Mouse (Mus musculus): Measurements from ENCODE around the gene Schip1.

The Schip1 gene

GRCm38 (mm10) chr3:68576948-68577347 is 512.3 kb downstream of the Schip1 start:
- in situ Hi-C loops (cut with MboI; ENCODE audit: low pct_unique_long_range_greater_than_20kb in 1 of 2, low sequenced_read_pairs in 2 of 2, unreplicated experiment in 1 of 2): no loop called here

DNA sequence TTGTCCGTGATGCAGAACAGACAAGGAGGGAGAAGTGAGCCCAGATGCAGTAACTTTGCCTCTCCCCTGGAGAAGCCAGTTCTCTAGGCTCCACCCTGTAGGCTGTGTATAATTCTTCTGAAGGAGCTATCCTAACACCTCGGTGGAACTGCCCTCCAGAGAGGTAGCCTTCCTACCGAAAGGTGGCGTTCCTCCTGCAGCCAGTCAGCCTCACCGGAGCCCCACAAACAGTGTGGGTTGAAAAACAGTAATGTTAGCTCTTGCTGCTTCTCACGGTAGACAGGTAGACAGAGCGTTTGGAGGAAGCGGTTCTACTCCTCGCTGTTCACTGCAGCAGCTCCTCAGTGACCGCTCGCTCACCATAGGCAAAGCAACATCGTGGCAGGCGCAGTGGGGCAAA is 517.0 kb downstream of the Schip1 start:
- in situ Hi-C loops (cut with MboI; ENCODE audit: low pct_unique_long_range_greater_than_20kb in 1 of 2, low sequenced_read_pairs in 2 of 2, unreplicated experiment in 1 of 2): no loop called here

DNA sequence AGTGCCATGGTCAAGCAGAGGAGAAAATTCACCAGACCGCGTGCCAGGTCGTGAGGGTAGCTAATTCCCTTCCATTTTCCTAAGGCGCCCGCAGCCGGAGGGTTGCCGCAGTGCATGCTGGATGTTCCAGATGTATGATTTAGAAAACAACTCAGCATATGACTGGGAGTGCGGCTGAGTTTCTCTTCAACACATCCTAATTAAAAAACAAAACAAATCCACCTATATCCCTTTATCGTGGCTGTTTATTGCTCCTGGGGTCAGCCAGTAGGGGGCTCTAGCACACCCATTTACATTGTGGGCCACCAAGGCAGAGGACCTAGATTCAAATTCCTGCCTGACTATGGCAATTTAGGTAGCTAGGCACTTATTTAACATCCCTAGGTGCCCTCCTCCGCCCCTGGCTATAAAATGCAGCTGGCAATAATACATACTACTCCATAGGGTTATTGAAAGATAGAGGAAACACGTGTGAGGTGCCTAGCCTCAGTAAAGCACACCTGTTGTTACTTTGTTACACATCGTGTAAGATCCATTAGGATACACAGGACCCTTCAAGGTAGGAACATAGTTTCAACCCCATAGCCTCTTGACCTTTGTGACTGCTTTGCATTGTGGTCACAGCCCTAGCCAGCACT is 517.6 kb downstream of the Schip1 start:
- in situ Hi-C loops (cut with MboI; ENCODE audit: low pct_unique_long_range_greater_than_20kb in 1 of 2, low sequenced_read_pairs in 2 of 2, unreplicated experiment in 1 of 2): no loop called here

- in situ Hi-C loops (cut with MboI; ENCODE audit: low pct_unique_long_range_greater_than_20kb in 1 of 2, low sequenced_read_pairs in 2 of 2, unreplicated experiment in 1 of 2): no loop called here
Observed at GRCm38 (mm10) chr3:68583031-68583693, 518.6 kb downstream of the Schip1 start.

- in situ Hi-C loops (cut with MboI; ENCODE audit: low pct_unique_long_range_greater_than_20kb in 1 of 2, low sequenced_read_pairs in 2 of 2, unreplicated experiment in 1 of 2): no loop called here
Observed at GRCm38 (mm10) chr3:68583771-68584511, 519.3 kb downstream of the Schip1 start.

DNA sequence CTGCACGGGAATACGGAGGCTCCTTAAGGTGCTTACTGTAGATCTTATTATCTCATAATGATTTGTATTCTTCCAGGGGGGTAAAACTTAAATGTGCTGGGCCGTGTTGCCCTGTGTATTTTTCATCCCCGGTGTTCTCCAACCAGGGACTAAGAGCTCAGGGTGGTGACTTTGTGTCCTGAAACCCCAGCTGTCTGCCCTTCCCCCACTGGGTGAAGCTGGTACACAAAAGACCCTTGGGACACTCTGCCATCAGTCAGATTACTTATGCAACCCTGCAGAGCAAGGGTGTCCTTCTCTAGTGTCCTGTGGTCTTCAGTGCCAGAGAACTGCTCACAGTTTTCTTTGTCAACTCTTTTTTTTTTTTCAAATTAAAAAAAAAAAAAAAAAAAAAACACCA is 520.6 kb downstream of the Schip1 start:
- in situ Hi-C loops (cut with MboI; ENCODE audit: low pct_unique_long_range_greater_than_20kb in 1 of 2, low sequenced_read_pairs in 2 of 2, unreplicated experiment in 1 of 2): no loop called here

GRCm38 (mm10) chr3:68586646-68587064 is 522.1 kb downstream of the Schip1 start:
- in situ Hi-C loops (cut with MboI; ENCODE audit: low pct_unique_long_range_greater_than_20kb in 1 of 2, low sequenced_read_pairs in 2 of 2, unreplicated experiment in 1 of 2): no loop called here

GRCm38 (mm10) chr3:68587567-68588245 is 523.1 kb downstream of the Schip1 start:
- in situ Hi-C loops (cut with MboI; ENCODE audit: low pct_unique_long_range_greater_than_20kb in 1 of 2, low sequenced_read_pairs in 2 of 2, unreplicated experiment in 1 of 2): no loop called here

DNA sequence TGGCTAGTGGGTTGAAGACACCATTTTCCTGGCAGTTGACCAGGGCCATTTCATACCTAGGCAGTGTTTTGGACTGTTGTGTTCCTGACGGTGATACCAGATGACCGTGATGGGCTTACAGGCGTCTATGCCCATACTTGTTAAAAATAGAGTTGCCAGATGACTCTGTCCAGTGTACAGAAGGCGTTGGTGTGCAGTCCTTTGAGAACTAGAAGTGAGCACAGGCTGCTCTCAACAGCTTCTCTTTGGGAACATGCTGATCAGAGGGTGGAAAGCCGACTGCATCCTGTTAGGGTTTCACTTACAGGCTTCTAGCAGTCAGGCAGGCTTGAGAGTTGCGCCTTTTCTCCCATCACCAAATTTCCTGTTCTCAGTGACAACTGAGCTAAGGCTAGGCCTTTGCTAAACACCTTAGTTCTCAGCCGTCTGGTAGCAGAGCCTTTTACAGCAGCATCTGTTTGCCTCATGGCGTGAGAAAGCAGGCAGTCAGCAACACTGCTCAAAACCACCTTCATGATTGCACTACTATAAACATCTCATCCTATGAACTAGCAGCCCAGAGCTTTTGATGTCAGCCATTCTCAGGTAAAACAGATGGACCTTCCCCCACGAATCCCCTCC is 524.7 kb downstream of the Schip1 start:
- in situ Hi-C loops (cut with MboI; ENCODE audit: low pct_unique_long_range_greater_than_20kb in 1 of 2, low sequenced_read_pairs in 2 of 2, unreplicated experiment in 1 of 2): no loop called here

DNA sequence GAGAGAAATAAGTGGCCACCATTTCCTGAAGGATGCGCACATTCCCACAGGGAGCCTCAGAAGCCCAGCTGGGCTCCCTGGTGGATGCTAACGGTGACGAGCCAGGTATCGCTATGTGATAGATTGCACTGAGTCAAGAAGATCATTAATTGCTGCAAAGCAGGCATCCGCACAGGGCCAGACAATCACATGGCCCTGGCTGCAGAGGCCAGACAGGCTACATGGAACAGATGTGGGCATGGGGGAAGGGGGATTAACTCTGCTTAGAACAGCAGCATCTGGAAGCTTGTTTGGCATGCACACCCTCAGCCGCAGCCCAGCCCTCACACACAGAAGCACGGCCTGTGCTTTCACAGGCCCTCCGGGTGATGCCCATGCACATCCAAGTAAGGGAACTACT is 525.8 kb downstream of the Schip1 start:
- in situ Hi-C loops (cut with MboI; ENCODE audit: low pct_unique_long_range_greater_than_20kb in 1 of 2, low sequenced_read_pairs in 2 of 2, unreplicated experiment in 1 of 2): no loop called here

DNA sequence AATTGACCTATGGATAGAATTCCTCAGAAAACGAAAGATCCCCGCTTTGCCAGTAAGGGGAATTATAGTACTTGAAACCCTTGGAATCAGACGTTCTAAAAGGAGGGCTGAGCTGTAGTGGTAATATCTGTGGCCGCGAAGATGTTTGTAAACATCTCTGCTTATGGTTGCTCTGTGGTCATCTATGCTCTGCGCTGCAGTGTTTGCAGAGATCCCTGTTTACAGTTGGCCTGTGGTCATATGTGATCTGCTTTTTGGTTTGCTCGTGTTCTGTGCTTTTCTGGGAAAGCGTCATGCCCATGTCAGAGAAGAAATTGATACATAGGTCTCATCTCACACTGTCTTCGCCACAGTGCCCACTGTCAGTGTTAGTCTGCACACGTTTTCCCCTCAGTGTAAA is 528.0 kb downstream of the Schip1 start:
- in situ Hi-C loops (cut with MboI; ENCODE audit: low pct_unique_long_range_greater_than_20kb in 1 of 2, low sequenced_read_pairs in 2 of 2, unreplicated experiment in 1 of 2): no loop called here

GRCm38 (mm10) chr3:68593073-68593867 is 528.7 kb downstream of the Schip1 start:
- in situ Hi-C loops (cut with MboI; ENCODE audit: low pct_unique_long_range_greater_than_20kb in 1 of 2, low sequenced_read_pairs in 2 of 2, unreplicated experiment in 1 of 2): no loop called here

DNA sequence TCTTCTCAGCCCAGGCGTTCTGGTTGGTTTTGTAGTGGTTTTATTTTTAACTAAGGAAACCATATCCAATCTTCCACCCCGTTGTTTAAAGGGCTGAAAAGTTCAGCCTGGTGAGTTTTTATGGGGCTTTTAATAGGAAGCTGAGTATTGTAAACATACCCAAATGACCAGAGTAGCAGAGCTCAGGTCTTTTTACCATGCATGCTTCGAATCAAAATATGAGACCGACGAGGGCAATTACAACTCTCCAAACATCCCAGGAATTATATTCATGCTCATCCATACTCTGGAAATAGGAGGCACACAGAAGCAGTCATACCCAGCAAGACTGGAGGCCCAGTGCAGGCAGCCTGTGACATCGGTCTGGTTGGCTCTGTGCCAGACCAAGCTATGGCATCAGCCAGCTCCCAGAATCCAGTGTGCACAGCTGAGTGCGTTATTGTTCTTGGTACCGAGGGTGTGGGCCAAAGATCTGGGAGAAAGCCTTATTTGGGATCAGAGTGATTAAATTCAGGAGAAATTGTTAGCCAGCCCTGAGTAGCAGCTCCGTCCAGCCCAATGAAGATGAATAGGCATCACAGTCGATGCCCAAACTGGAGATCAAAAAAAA is 530.8 kb downstream of the Schip1 start:
- in situ Hi-C loops (cut with MboI; ENCODE audit: low pct_unique_long_range_greater_than_20kb in 1 of 2, low sequenced_read_pairs in 2 of 2, unreplicated experiment in 1 of 2): no loop called here

DNA sequence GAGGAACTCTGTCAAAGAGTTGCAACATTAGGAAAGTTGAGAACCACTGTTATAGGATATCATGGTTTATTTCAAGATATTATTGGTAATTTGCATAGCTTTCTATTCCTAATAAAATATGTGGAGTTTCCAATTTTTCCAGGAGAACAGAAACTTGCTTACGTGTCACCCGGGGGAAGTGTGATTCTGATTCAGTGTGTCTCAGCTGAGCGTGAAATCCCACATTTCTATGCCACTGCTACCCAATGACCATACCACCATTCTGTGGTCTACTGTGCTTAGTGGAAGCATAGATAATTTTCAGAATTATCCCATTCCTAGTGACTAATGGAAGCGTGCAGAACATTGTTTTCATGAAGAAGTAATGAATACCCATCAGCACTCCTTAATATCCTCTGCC is 532.3 kb downstream of the Schip1 start:
- in situ Hi-C loops (cut with MboI; ENCODE audit: low pct_unique_long_range_greater_than_20kb in 1 of 2, low sequenced_read_pairs in 2 of 2, unreplicated experiment in 1 of 2): no loop called here

DNA sequence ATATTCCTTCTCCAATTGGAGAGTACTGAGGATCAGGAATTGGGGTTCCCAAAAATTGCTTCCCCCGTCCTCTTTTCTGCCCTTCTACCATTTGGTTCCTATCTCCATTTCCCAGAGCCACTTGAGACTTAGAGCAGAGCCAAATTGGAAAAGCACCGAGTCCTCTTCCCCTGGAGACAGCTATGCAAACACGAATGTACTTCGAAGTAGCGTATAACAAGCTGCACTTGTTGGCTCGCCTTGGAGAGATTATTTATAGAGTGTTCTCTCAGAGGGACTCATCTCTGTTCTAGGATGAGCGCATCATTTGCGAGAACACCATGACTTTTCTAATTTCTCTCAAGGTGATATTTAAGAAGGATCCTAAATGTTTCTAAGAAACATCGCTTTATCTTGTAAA is 538.3 kb downstream of the Schip1 start:
- in situ Hi-C loops (cut with MboI; ENCODE audit: low pct_unique_long_range_greater_than_20kb in 1 of 2, low sequenced_read_pairs in 2 of 2, unreplicated experiment in 1 of 2): no loop called here

DNA sequence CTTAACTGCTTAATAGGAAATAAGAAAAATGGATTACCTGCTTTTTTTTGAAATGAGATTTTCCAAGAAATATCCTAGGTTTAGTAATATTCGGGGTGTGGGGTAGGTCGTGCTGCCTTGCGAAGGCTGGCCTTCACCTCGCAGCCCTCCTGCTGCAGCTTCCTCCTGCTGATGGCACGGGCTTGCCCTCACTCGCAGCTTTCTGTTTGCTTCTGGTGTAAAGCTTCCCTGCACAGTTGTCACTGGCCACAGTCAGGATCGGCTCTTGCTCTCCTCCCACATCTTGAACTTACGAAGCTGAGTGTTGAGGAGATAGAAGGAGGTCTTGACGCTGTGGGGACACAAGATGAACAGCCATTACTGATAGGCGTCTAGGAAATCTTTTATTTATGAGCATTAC is 539.9 kb downstream of the Schip1 start:
- in situ Hi-C loops (cut with MboI; ENCODE audit: low pct_unique_long_range_greater_than_20kb in 1 of 2, low sequenced_read_pairs in 2 of 2, unreplicated experiment in 1 of 2): no loop called here

DNA sequence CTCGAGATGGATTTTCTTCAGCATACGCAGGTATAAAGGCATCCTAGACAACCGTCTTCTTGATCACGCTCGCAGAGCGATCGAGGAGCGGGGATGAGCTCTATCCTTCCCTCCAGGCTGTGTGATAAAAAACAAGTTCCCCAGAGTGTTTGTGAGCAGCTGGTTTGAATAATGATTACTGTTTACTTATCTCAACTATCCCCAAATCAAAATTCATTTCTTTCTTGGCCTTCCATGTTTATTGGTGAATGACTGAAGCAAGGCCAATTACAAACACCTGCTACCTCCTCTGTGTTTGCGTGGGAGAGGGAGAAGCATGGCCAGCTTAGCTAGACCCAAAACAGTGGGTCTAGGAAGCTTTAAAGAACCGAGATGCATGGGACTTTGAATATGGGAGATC is 540.4 kb downstream of the Schip1 start:
- in situ Hi-C loops (cut with MboI; ENCODE audit: low pct_unique_long_range_greater_than_20kb in 1 of 2, low sequenced_read_pairs in 2 of 2, unreplicated experiment in 1 of 2): no loop called here
